Mouse (Mus musculus): ENCODE measurements around the gene Ehbp1. TPM values are rescaled to one million over a fixed set of nuclear protein-coding genes. Genes with fewer than 3 reads are reported as not detected.
A peak's percentile ranks its signal among the peaks of the same experiment; 100 is the strongest.

Gene Ehbp1
- polyA plus RNA-seq, 1 experiment: not detected

GRCm38 (mm10) chr11:22289164-22289563 lies 52.9 kb downstream of the Ehbp1 start:
- TF ChIP-seq POLR2A (IDR thresholded peaks at IDR 0.05; ENCODE audit: insufficient read depth, low read depth, low read length) (no peak), CTCF (IDR thresholded peaks at IDR 0.05; ENCODE audit: insufficient read depth, low read depth, low read length) (no peak)
- H3K4me3 ChIP-seq (ENCODE audit: insufficient read depth, low read depth, low read length): no peak overlapping the region
- no peaks in the 10 kb centered on the region for H3K4me1 ChIP-seq (ENCODE audit: control insufficient read depth, insufficient read depth, low read length)
- H3K27ac ChIP-seq (ENCODE audit: insufficient read depth, low read depth, low read length): no peak overlapping the region

GRCm38 (mm10) chr11:22287513-22287900 lies 54.6 kb downstream of the Ehbp1 start:
- TF ChIP-seq POLR2A (IDR thresholded peaks at IDR 0.05; ENCODE audit: insufficient read depth, low read depth, low read length): no peak
- TF ChIP-seq CTCF (IDR thresholded peaks at IDR 0.05; ENCODE audit: insufficient read depth, low read depth, low read length): no peak
- Histone ChIP-seq H3K4me3 (ENCODE audit: insufficient read depth, low read depth, low read length) (peak overlapping the region; percentile 59), H3K27ac (ENCODE audit: insufficient read depth, low read depth, low read length) (peak overlapping the region; percentile 92), H3K4me1 (ENCODE audit: control insufficient read depth, insufficient read depth, low read length) (peaks cover 2% of the 10 kb centered on the region; the same call in 1 of the 2 replicates)
- WGBS: under 1% methylated on average over 6 of the region's 6 CpGs

GRCm38 (mm10) chr11:22286885-22287512 lies 55.1 kb downstream of the Ehbp1 start:
- peak overlapping the region; percentile 72 for H3K4me3 ChIP-seq (ENCODE audit: insufficient read depth, low read depth, low read length)
- TF ChIP-seq POLR2A (IDR thresholded peaks at IDR 0.05; ENCODE audit: insufficient read depth, low read depth, low read length) (peak; percentile 86), CTCF (IDR thresholded peaks at IDR 0.05; ENCODE audit: insufficient read depth, low read depth, low read length) (no peak)
- peak overlapping the region; percentile 92 for H3K27ac ChIP-seq (ENCODE audit: insufficient read depth, low read depth, low read length)
- 2% methylated on average over 37 of the region's 43 CpGs for WGBS
- peaks cover 2% of the 10 kb centered on the region; the same call in 1 of the 2 replicates for H3K4me1 ChIP-seq (ENCODE audit: control insufficient read depth, insufficient read depth, low read length)

GRCm38 (mm10) chr11:22286371-22286872 lies 55.7 kb downstream of the Ehbp1 start:
- H3K4me3 ChIP-seq (ENCODE audit: insufficient read depth, low read depth, low read length): peak overlapping the region; percentile 72
- TF ChIP-seq CTCF (IDR thresholded peaks at IDR 0.05; ENCODE audit: insufficient read depth, low read depth, low read length) (no peak), POLR2A (IDR thresholded peaks at IDR 0.05; ENCODE audit: insufficient read depth, low read depth, low read length) (no peak)
- under 1% methylated on average over 38 of the region's 39 CpGs for WGBS

GRCm38 (mm10) chr11:22276656-22277055 lies 65.4 kb downstream of the Ehbp1 start:
- Histone ChIP-seq H3K4me3 (ENCODE audit: insufficient read depth, low read depth, low read length) (no peak overlapping the region), H3K4me1 (ENCODE audit: control insufficient read depth, insufficient read depth, low read length) (peaks cover 2% of the 10 kb centered on the region; the same call in 1 of the 2 replicates), H3K27ac (ENCODE audit: insufficient read depth, low read depth, low read length) (no peak overlapping the region)
- WGBS: 90% methylated on average over 3 of the region's 3 CpGs
- TF ChIP-seq POLR2A (IDR thresholded peaks at IDR 0.05; ENCODE audit: insufficient read depth, low read depth, low read length): no peak
- no peak for TF ChIP-seq CTCF (IDR thresholded peaks at IDR 0.05; ENCODE audit: insufficient read depth, low read depth, low read length)

More at GRCm38 (mm10) chr11:22286371-22286872, 55.7 kb downstream of the Ehbp1 start:
- peaks cover 2% of the 10 kb centered on the region; the same call in 1 of the 2 replicates for H3K4me1 ChIP-seq (ENCODE audit: control insufficient read depth, insufficient read depth, low read length)
- peak overlapping the region; percentile 86 for H3K27ac ChIP-seq (ENCODE audit: insufficient read depth, low read depth, low read length)

- Histone ChIP-seq H3K4me3 (ENCODE audit: insufficient read depth, low read depth, low read length) (no peak overlapping the region), H3K27ac (ENCODE audit: insufficient read depth, low read depth, low read length) (no peak overlapping the region), H3K4me1 (ENCODE audit: control insufficient read depth, insufficient read depth, low read length) (peaks cover 2% of the 10 kb centered on the region; the same call in 1 of the 2 replicates)
- no peak for TF ChIP-seq CTCF (IDR thresholded peaks at IDR 0.05; ENCODE audit: insufficient read depth, low read depth, low read length)
- 94% methylated on average over 2 of the region's 2 CpGs for WGBS
Observed at GRCm38 (mm10) chr11:22274144-22274543, 67.9 kb downstream of the Ehbp1 start.

- Histone ChIP-seq H3K4me3 (ENCODE audit: insufficient read depth, low read depth, low read length) (no peak overlapping the region), H3K27ac (ENCODE audit: insufficient read depth, low read depth, low read length) (no peak overlapping the region), H3K4me1 (ENCODE audit: control insufficient read depth, insufficient read depth, low read length) (peaks cover 2% of the 10 kb centered on the region; the same call in 1 of the 2 replicates)
- 76% methylated on average over 7 of the region's 7 CpGs for WGBS
- no peak for TF ChIP-seq POLR2A (IDR thresholded peaks at IDR 0.05; ENCODE audit: insufficient read depth, low read depth, low read length)
Observed at GRCm38 (mm10) chr11:22273378-22273777, 68.7 kb downstream of the Ehbp1 start.

GRCm38 (mm10) chr11:22271889-22272288 lies 70.2 kb downstream of the Ehbp1 start:
- H3K4me1 ChIP-seq (ENCODE audit: control insufficient read depth, insufficient read depth, low read length): peaks cover 2% of the 10 kb centered on the region; the same call in 1 of the 2 replicates
- H3K4me3 ChIP-seq (ENCODE audit: insufficient read depth, low read depth, low read length): no peak overlapping the region
- no peak for TF ChIP-seq POLR2A (IDR thresholded peaks at IDR 0.05; ENCODE audit: insufficient read depth, low read depth, low read length)
- TF ChIP-seq CTCF (IDR thresholded peaks at IDR 0.05; ENCODE audit: insufficient read depth, low read depth, low read length): no peak
- H3K27ac ChIP-seq (ENCODE audit: insufficient read depth, low read depth, low read length): no peak overlapping the region
- WGBS: 68% methylated on average over 3 of the region's 3 CpGs

GRCm38 (mm10) chr11:22269643-22270042 lies 72.4 kb downstream of the Ehbp1 start:
- H3K27ac ChIP-seq (ENCODE audit: insufficient read depth, low read depth, low read length): no peak overlapping the region
- H3K4me1 ChIP-seq (ENCODE audit: control insufficient read depth, insufficient read depth, low read length): peaks cover 2% of the 10 kb centered on the region; the same call in 1 of the 2 replicates
- TF ChIP-seq CTCF (IDR thresholded peaks at IDR 0.05; ENCODE audit: insufficient read depth, low read depth, low read length): no peak
- TF ChIP-seq POLR2A (IDR thresholded peaks at IDR 0.05; ENCODE audit: insufficient read depth, low read depth, low read length): no peak
- WGBS: 51% methylated on average over 4 of the region's 4 CpGs
- no peak overlapping the region for H3K4me3 ChIP-seq (ENCODE audit: insufficient read depth, low read depth, low read length)

Measured in olfactory bulb, adult 2 months (tissue).